In the genomic region with DNA sequence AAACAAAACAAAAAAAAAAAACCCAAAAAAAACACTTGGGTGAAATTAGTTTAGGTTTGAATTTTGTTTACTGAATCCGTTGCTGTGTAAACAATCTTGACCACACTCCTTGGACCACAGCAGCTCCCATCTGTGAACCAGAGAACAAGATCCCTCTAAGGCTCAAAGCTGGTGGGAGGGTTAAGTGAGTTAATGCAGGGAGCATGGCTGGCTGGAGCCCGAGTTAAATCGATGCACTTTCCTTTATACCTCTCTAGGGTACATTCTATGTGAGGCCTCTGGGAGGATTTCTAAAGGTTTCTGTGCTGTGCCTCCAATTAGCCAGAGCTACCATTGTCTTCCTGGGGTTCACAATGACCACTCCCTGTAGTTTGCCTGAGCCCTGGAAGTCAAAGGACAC, we compare ENCODE assay signal across 29 mouse cellular contexts. TPM values are rescaled to one million over a fixed set of nuclear protein-coding genes. Genes with fewer than 3 reads are reported as not detected.
DNase-seq lines count a peak whose midpoint lies in the region; ATAC-seq and TF ChIP-seq lines count a peak whose summit lies in the region.
"Had no signal": no experiment of that assay in that cellular context is flagged by ENCODE, and none has a peak within 500 bp of the region (broad histone marks: within the 10 kb centered on the region; RNA-seq: fewer than 3 reads in every experiment).

No protein-coding gene starts in this region.

- no peak overlapping the region for H3K27ac ChIP-seq in forebrain, embryonic 11.5 days (ENCODE audit: low read depth, low read length)
- H3K27ac ChIP-seq in forebrain, embryonic 15.5 days (replicated peaks): no peak overlapping the region
- H3K27ac ChIP-seq in intestine, embryonic 15.5 days: no peak overlapping the region
- no peak overlapping the region for H3K27ac ChIP-seq in intestine, postnatal 0 days (ENCODE audit: low read depth, low read length)
- H3K27ac ChIP-seq: embryonic facial prominence, embryonic 12.5 days; heart, embryonic 15.5 days; hindbrain, embryonic 14.5 days; layer of hippocampus, adult 2 months; left cerebral cortex, adult 2 months; liver, embryonic 12.5 days; stomach, embryonic 15.5 days had no signal

- H3K9me3 ChIP-seq in forebrain, embryonic 11.5 days (ENCODE audit: control insufficient read depth, low read length): no peaks in the 10 kb centered on the region
- H3K9me3 ChIP-seq in forebrain, embryonic 15.5 days: no peaks in the 10 kb centered on the region
- H3K9me3 ChIP-seq in intestine, embryonic 15.5 days: no peaks in the 10 kb centered on the region
- H3K9me3 ChIP-seq in intestine, postnatal 0 days (ENCODE audit: control insufficient read depth): no peaks in the 10 kb centered on the region
- H3K9me3 ChIP-seq: embryonic facial prominence, embryonic 12.5 days; heart, embryonic 15.5 days; liver, embryonic 12.5 days; stomach, embryonic 15.5 days had no signal

- H3K27me3 ChIP-seq in forebrain, embryonic 11.5 days (ENCODE audit: control insufficient read depth, insufficient read depth, low read length): no peaks in the 10 kb centered on the region
- H3K27me3 ChIP-seq in forebrain, embryonic 15.5 days: no peaks in the 10 kb centered on the region
- no peaks in the 10 kb centered on the region for H3K27me3 ChIP-seq in intestine, embryonic 15.5 days (replicated peaks)
- H3K27me3 ChIP-seq in intestine, postnatal 0 days (replicated peaks; ENCODE audit: control insufficient read depth, insufficient read depth, low read length): no peaks in the 10 kb centered on the region
- H3K27me3 ChIP-seq: embryonic facial prominence, embryonic 12.5 days; heart, embryonic 15.5 days; liver, embryonic 12.5 days; Patski; stomach, embryonic 15.5 days had no signal

- no peaks in the 10 kb centered on the region for H3K36me3 ChIP-seq in forebrain, embryonic 11.5 days (ENCODE audit: control insufficient read depth, insufficient read depth, low read length)
- H3K36me3 ChIP-seq in forebrain, embryonic 15.5 days: no peaks in the 10 kb centered on the region
- no peaks in the 10 kb centered on the region for H3K36me3 ChIP-seq in intestine, embryonic 15.5 days
- H3K36me3 ChIP-seq in intestine, postnatal 0 days (ENCODE audit: control insufficient read depth, insufficient read depth): no peaks in the 10 kb centered on the region
- H3K36me3 ChIP-seq: embryonic facial prominence, embryonic 12.5 days; heart, embryonic 15.5 days; liver, embryonic 12.5 days; stomach, embryonic 15.5 days had no signal

- peak; percentile 31 for ATAC-seq in forebrain, embryonic 11.5 days (replicated peaks; ENCODE audit: low FRiP score)
- ATAC-seq in forebrain, embryonic 15.5 days (replicated peaks): no peak
- ATAC-seq in intestine, embryonic 15.5 days: 0 out of 2 replicates have a peak, but pooled peaks have one; percentile 17
- ATAC-seq in intestine, postnatal 0 days: no peak
- ATAC-seq: inflammation-experienced regulatory T-cells, adult 6 months; liver, embryonic 12.5 days; liver, postnatal 0 days; Patski had no signal

- H3K9ac ChIP-seq in forebrain, embryonic 11.5 days (ENCODE audit: low read length): no peak overlapping the region
- H3K9ac ChIP-seq in forebrain, embryonic 15.5 days (replicated peaks): no peak overlapping the region
- H3K9ac ChIP-seq in intestine, embryonic 15.5 days: no peak overlapping the region
- H3K9ac ChIP-seq in intestine, postnatal 0 days (ENCODE audit: low read depth, low read length): no peak overlapping the region
- H3K9ac ChIP-seq: embryonic facial prominence, embryonic 12.5 days; heart, embryonic 15.5 days; hindbrain, embryonic 14.5 days; liver, embryonic 12.5 days; liver, postnatal 0 days; stomach, embryonic 15.5 days had no signal

- TF ChIP-seq CTCF in intestine, postnatal 0 days (IDR thresholded peaks at IDR 0.05; ENCODE audit: low read depth): no peak

- 24% methylated on average over 3 of the region's 3 CpGs for WGBS in forebrain, embryonic 11.5 days
- WGBS in forebrain, embryonic 15.5 days: 15% methylated on average over 3 of the region's 3 CpGs
- 49% methylated on average over 3 of the region's 3 CpGs for WGBS in intestine, embryonic 15.5 days
- WGBS in intestine, postnatal 0 days: 48% methylated on average over 3 of the region's 3 CpGs

- DNase-seq in forebrain, embryonic 11.5 days (ENCODE audit: low spot score): no peak
- DNase-seq in retina, embryonic 14.5 days (ENCODE audit: low spot score): peak; percentile 63
- DNase-seq in retina, postnatal 1 day: no peak
- DNase-seq in ovary, postnatal 36 days (ENCODE audit: low spot score): no peak
- DNase-seq: adrenal gland, postnatal 10 days; cerebellum, adult 8-10 months; cerebellum, postnatal 36 days; gastrocnemius, postnatal 10 days; kidney, adult 2 months; kidney, postnatal 36 days; left cerebral cortex, postnatal 4 days; liver, postnatal 0 days; lung, postnatal 36 days; right cerebral cortex, postnatal 14 days had no signal

- H3K4me3 ChIP-seq in forebrain, embryonic 11.5 days (ENCODE audit: low read depth, low read length): no peak overlapping the region
- no peak overlapping the region for H3K4me3 ChIP-seq in forebrain, embryonic 15.5 days
- H3K4me3 ChIP-seq in intestine, embryonic 15.5 days (replicated peaks): no peak overlapping the region
- no peak overlapping the region for H3K4me3 ChIP-seq in intestine, postnatal 0 days (ENCODE audit: low read depth, low read length)
- H3K4me3 ChIP-seq: embryonic facial prominence, embryonic 12.5 days; heart, embryonic 15.5 days; layer of hippocampus, adult 2 months; left cerebral cortex, adult 2 months; liver, embryonic 12.5 days; stomach, embryonic 15.5 days had no signal

- no peak overlapping the region for H3K4me2 ChIP-seq in forebrain, embryonic 11.5 days (ENCODE audit: low read depth, low read length, severe bottlenecking)
- no peak overlapping the region for H3K4me2 ChIP-seq in forebrain, embryonic 15.5 days (replicated peaks)
- H3K4me2 ChIP-seq in intestine, embryonic 15.5 days (replicated peaks): no peak overlapping the region
- H3K4me2 ChIP-seq in intestine, postnatal 0 days (replicated peaks; ENCODE audit: low read depth): no peak overlapping the region
- H3K4me2 ChIP-seq: embryonic facial prominence, embryonic 12.5 days; heart, embryonic 15.5 days; hindbrain, embryonic 14.5 days; liver, embryonic 12.5 days; stomach, embryonic 15.5 days had no signal

- H3K4me1 ChIP-seq in forebrain, embryonic 11.5 days (replicated peaks; ENCODE audit: control insufficient read depth, insufficient read depth, low read length): no peaks in the 10 kb centered on the region; the same call in 1 of the 2 replicates
- H3K4me1 ChIP-seq in forebrain, embryonic 15.5 days: peaks cover 2% of the 10 kb centered on the region; the same call in 1 of the 2 replicates
- H3K4me1 ChIP-seq in intestine, embryonic 15.5 days (replicated peaks): no peaks in the 10 kb centered on the region
- no peaks in the 10 kb centered on the region for H3K4me1 ChIP-seq in intestine, postnatal 0 days (replicated peaks; ENCODE audit: control insufficient read depth, insufficient read depth, low read length)
- H3K4me1 ChIP-seq: embryonic facial prominence, embryonic 12.5 days; heart, embryonic 15.5 days; liver, embryonic 12.5 days had no signal

RNA-seq across cellular contexts. Expression of a gene that starts 1.2 kb away (rescaled TPM):
- 0.16 and 0.25 TPM in 2 replicates for polyA plus RNA-seq in forebrain, embryonic 11.5 days (2014; fragmentation: Nextera tagmentation; extraction: Ambion mirVana)
- 0.13 TPM in 1 of 2 replicates, not detected in the other for polyA plus RNA-seq in forebrain, embryonic 15.5 days (2015; fragmentation: Nextera tagmentation; extraction: Ambion mirVana)
- polyA plus RNA-seq in intestine, embryonic 15.5 days (2015; fragmentation: Nextera tagmentation; extraction: Ambion mirVana): 0.54 and 0.57 TPM in 2 replicates
- polyA plus RNA-seq in intestine, postnatal 0 days (2015; fragmentation: Nextera tagmentation; extraction: Ambion mirVana): 0.13 and 0.39 TPM in 2 replicates
- polyA plus RNA-seq: gonadal fat pad, adult 2 months; heart, embryonic 15.5 days; inflammation-experienced regulatory T-cells, adult 6 months; kidney, embryonic 16.5 days; liver, embryonic 12.5 days; lung, embryonic 16.5 days; Patski had no signal

Comparison
In these comparisons a context has a peak if more than half of its experiments do, and no peak if none do; other contexts are left out.
1. ATAC-seq: peak in forebrain, embryonic 11.5 days (single experiment) and intestine, embryonic 15.5 days (single experiment); none in forebrain, embryonic 15.5 days (single experiment) and intestine, postnatal 0 days (single experiment).